Mouse (Mus musculus) E14TG2a.4 (cell line): Measurements from ENCODE around the gene Mical3.
A peak's percentile ranks its signal among the peaks of the same experiment; 100 is the strongest.

Experiments
- H3K27me3 ChIP-seq: 2 replicates; pipeline ENCODE4 v1.6.1; 2014; ENCODE audit warnings: low read length, control low read depth; ENCODE audit not compliant: insufficient read depth
- H3K36me3 ChIP-seq: 2 replicates; pipeline ENCODE4 v1.6.1; 2014; ENCODE audit warnings: low read length, control low read depth; ENCODE audit not compliant: insufficient read depth
- H3K4me1 ChIP-seq: replicated peaks from 2 replicates; pipeline ENCODE4 v1.6.1; 2014; ENCODE audit warnings: low read depth, low read length, control low read depth
- H3K4me3 ChIP-seq: replicated peaks from 2 replicates; pipeline ENCODE4 v1.5.1; 2014; ENCODE audit warnings: mild to moderate bottlenecking, low read length
- H3K9me3 ChIP-seq: 2 replicates; pipeline ENCODE4 v1.6.1; 2014; ENCODE audit warnings: low read length, control low read depth
- CTCF ChIP-seq: conservative IDR thresholded peaks from 2 replicates; pipeline ENCODE4 v1.5.1; 2014; ENCODE audit warnings: low read length
- NANOG ChIP-seq: IDR thresholded peaks from 2 replicates; pipeline ENCODE4 v1.6.1; 2014; ENCODE audit warnings: borderline replicate concordance, low read length, mixed read lengths
- POU5F1 ChIP-seq: IDR thresholded peaks from 2 replicates; pipeline ENCODE4 v1.6.1; 2014; ENCODE audit warnings: low read length, borderline replicate concordance

Mical3 gene

GRCm38 (mm10) chr6:121090786-121091185, 40.0 kb downstream of the Mical3 start:
- TF ChIP-seq POU5F1 = no peak
- TF ChIP-seq NANOG = no peak
- no peak for TF ChIP-seq CTCF
- H3K27me3 ChIP-seq = no peaks in the 10 kb centered on the region
- peaks cover 4% of the 10 kb centered on the region; the same call in 1 of the 2 replicates for H3K36me3 ChIP-seq

GRCm38 (mm10) chr6:121087586-121088245, 43.1 kb downstream of the Mical3 start:
- no peaks in the 10 kb centered on the region for H3K9me3 ChIP-seq
- H3K4me3 ChIP-seq = no peak overlapping the region
- TF ChIP-seq NANOG = no peak
- TF ChIP-seq POU5F1 = no peak
- TF ChIP-seq CTCF = no peak
- H3K36me3 ChIP-seq = peaks cover 4% of the 10 kb centered on the region; the same call in 1 of the 2 replicates
- peaks cover 59% of the 10 kb centered on the region for H3K4me1 ChIP-seq
- no peaks in the 10 kb centered on the region for H3K27me3 ChIP-seq

More at GRCm38 (mm10) chr6:121090786-121091185, 40.0 kb downstream of the Mical3 start:
- Histone ChIP-seq H3K4me3 (no peak overlapping the region), H3K9me3 (no peaks in the 10 kb centered on the region), H3K4me1 (peaks cover 37% of the 10 kb centered on the region)

GRCm38 (mm10) chr6:121087127-121087526, 43.7 kb downstream of the Mical3 start:
- peaks cover 62% of the 10 kb centered on the region for H3K4me1 ChIP-seq
- no peak for TF ChIP-seq NANOG
- TF ChIP-seq CTCF = no peak
- TF ChIP-seq POU5F1 = no peak
- peaks cover 4% of the 10 kb centered on the region; the same call in 1 of the 2 replicates for H3K36me3 ChIP-seq
- no peaks in the 10 kb centered on the region for H3K9me3 ChIP-seq
- H3K4me3 ChIP-seq = no peak overlapping the region
- H3K27me3 ChIP-seq = no peaks in the 10 kb centered on the region

GRCm38 (mm10) chr6:121086226-121086625, 44.6 kb downstream of the Mical3 start:
- TF ChIP-seq POU5F1 (no peak), NANOG (no peak), CTCF (no peak)
- Histone ChIP-seq H3K4me1 (peaks cover 71% of the 10 kb centered on the region), H3K27me3 (no peaks in the 10 kb centered on the region), H3K9me3 (no peaks in the 10 kb centered on the region), H3K4me3 (no peak overlapping the region), H3K36me3 (peaks cover 4% of the 10 kb centered on the region; the same call in 1 of the 2 replicates)

GRCm38 (mm10) chr6:121084050-121084480, 46.7 kb downstream of the Mical3 start:
- H3K36me3 ChIP-seq = peaks cover 4% of the 10 kb centered on the region; the same call in 1 of the 2 replicates
- no peak overlapping the region for H3K4me3 ChIP-seq
- no peaks in the 10 kb centered on the region for H3K27me3 ChIP-seq
- TF ChIP-seq NANOG (no peak), CTCF (no peak), POU5F1 (no peak)
- no peaks in the 10 kb centered on the region for H3K9me3 ChIP-seq
- H3K4me1 ChIP-seq = peaks cover 78% of the 10 kb centered on the region

GRCm38 (mm10) chr6:121082094-121082473, 48.7 kb downstream of the Mical3 start:
- Histone ChIP-seq H3K27me3 (no peaks in the 10 kb centered on the region), H3K4me3 (no peak overlapping the region), H3K36me3 (peaks cover 4% of the 10 kb centered on the region; the same call in 1 of the 2 replicates), H3K4me1 (peaks cover 67% of the 10 kb centered on the region), H3K9me3 (no peaks in the 10 kb centered on the region)
- TF ChIP-seq CTCF (no peak), POU5F1 (no peak), NANOG (no peak)

- no peaks in the 10 kb centered on the region for H3K27me3 ChIP-seq
- H3K4me1 ChIP-seq = peaks cover 63% of the 10 kb centered on the region
- H3K9me3 ChIP-seq = no peaks in the 10 kb centered on the region
- no peak for TF ChIP-seq NANOG
- no peak for TF ChIP-seq CTCF
- no peak for TF ChIP-seq POU5F1
- H3K36me3 ChIP-seq = peaks cover 4% of the 10 kb centered on the region; the same call in 1 of the 2 replicates
- H3K4me3 ChIP-seq = no peak overlapping the region
Observed at GRCm38 (mm10) chr6:121081288-121082093, 49.3 kb downstream of the Mical3 start.

GRCm38 (mm10) chr6:121078175-121078574, 52.6 kb downstream of the Mical3 start:
- H3K9me3 ChIP-seq = no peaks in the 10 kb centered on the region
- H3K36me3 ChIP-seq = no peaks in the 10 kb centered on the region
- peaks cover 37% of the 10 kb centered on the region for H3K4me1 ChIP-seq
- no peaks in the 10 kb centered on the region for H3K27me3 ChIP-seq
- TF ChIP-seq NANOG = no peak
- TF ChIP-seq POU5F1 = no peak
- TF ChIP-seq CTCF = no peak
- 0 out of 2 replicates have a peak overlapping the region, but pooled peaks have one; percentile 20 for H3K4me3 ChIP-seq
